In genomic region chr4:119814185-119815132, GRCm38 (mm10) we compare ENCODE assay signal across 8 mouse cellular contexts.
DNase-seq lines count a peak whose midpoint lies in the region; ATAC-seq lines count a peak whose summit lies in the region.

No protein-coding gene starts in this region.

- peak; percentile 47 to 79 for DNase-seq in adrenal gland, adult (ENCODE audit: inconsistent age in 2 of 2, low spot score in 1 of 2)
- DNase-seq in adrenal gland, adult 18-20 months (ENCODE audit: low spot score in 2 of 2) = no peak
- DNase-seq in brain, adult 2 months (ENCODE audit: low read depth, low spot score) = peak; percentile 89
- peak; percentile 79 for DNase-seq in forebrain, embryonic 14.5 days (ENCODE audit: low spot score)
- DNase-seq in B cell, adult 2 months = no peak

- H3K4me2 ChIP-seq in forebrain, embryonic 14.5 days (ENCODE audit: low read length) = peak overlapping the region; percentile 78
- peak overlapping the region; percentile 91 for H3K4me2 ChIP-seq in intestine, embryonic 15.5 days (replicated peaks)
- peak overlapping the region; percentile 74 for H3K4me2 ChIP-seq in limb, embryonic 12.5 days
- peak overlapping the region; percentile 76 for H3K4me2 ChIP-seq in neural tube, embryonic 13.5 days

- peaks cover 28% of the 10 kb centered on the region for H3K4me1 ChIP-seq in forebrain, embryonic 14.5 days (ENCODE audit: control insufficient read depth, insufficient read depth, low read length)
- H3K4me1 ChIP-seq in intestine, embryonic 15.5 days (replicated peaks) = peaks cover 20% of the 10 kb centered on the region; the same call in 1 of the 2 replicates
- peaks cover 15% of the 10 kb centered on the region for H3K4me1 ChIP-seq in limb, embryonic 12.5 days (replicated peaks)
- peaks cover 40% of the 10 kb centered on the region for H3K4me1 ChIP-seq in neural tube, embryonic 13.5 days (replicated peaks)

- peak overlapping the region; percentile 59 for H3K4me3 ChIP-seq in forebrain, embryonic 14.5 days (ENCODE audit: low read depth, low read length)
- peak overlapping the region; percentile 54 for H3K4me3 ChIP-seq in intestine, embryonic 15.5 days (replicated peaks)
- peak overlapping the region; percentile 47 for H3K4me3 ChIP-seq in limb, embryonic 12.5 days (replicated peaks)
- peak overlapping the region; percentile 64 for H3K4me3 ChIP-seq in neural tube, embryonic 13.5 days

- ATAC-seq in forebrain, embryonic 14.5 days = peak; percentile 51
- peak; percentile 56 for ATAC-seq in intestine, embryonic 15.5 days
- ATAC-seq in limb, embryonic 12.5 days (ENCODE audit: insufficient number of reproducible peaks, insufficient read depth, low FRiP score, low TSS enrichment, low read depth) = peak; percentile 37; the same call in 1 of the 2 replicates
- ATAC-seq in neural tube, embryonic 13.5 days (ENCODE audit: low read depth) = peak; percentile 74

- H3K36me3 ChIP-seq in forebrain, embryonic 14.5 days (ENCODE audit: control insufficient read depth, insufficient read depth, low read length) = no peaks in the 10 kb centered on the region
- no peaks in the 10 kb centered on the region for H3K36me3 ChIP-seq in intestine, embryonic 15.5 days
- H3K36me3 ChIP-seq in limb, embryonic 12.5 days = no peaks in the 10 kb centered on the region
- no peaks in the 10 kb centered on the region for H3K36me3 ChIP-seq in neural tube, embryonic 13.5 days

- H3K9ac ChIP-seq in forebrain, embryonic 14.5 days (ENCODE audit: low read length) = peak overlapping the region; percentile 81
- H3K9ac ChIP-seq in intestine, embryonic 15.5 days = peak overlapping the region; percentile 46; the same call in 1 of the 2 replicates
- H3K9ac ChIP-seq in limb, embryonic 12.5 days (replicated peaks) = peak overlapping the region; percentile 47
- H3K9ac ChIP-seq in neural tube, embryonic 13.5 days = peak overlapping the region; percentile 86

- under 1% methylated on average over 47 of the region's 47 CpGs for WGBS in forebrain, embryonic 14.5 days
- WGBS in intestine, embryonic 15.5 days = under 1% methylated on average over 47 of the region's 47 CpGs
- 3% methylated on average over 47 of the region's 47 CpGs for WGBS in limb, embryonic 12.5 days
- 1% methylated on average over 47 of the region's 47 CpGs for WGBS in neural tube, embryonic 13.5 days

- H3K27me3 ChIP-seq in forebrain, embryonic 14.5 days (replicated peaks; ENCODE audit: control insufficient read depth, insufficient read depth, low read length) = no peaks in the 10 kb centered on the region
- H3K27me3 ChIP-seq in intestine, embryonic 15.5 days (replicated peaks) = no peaks in the 10 kb centered on the region
- H3K27me3 ChIP-seq in limb, embryonic 12.5 days = peaks cover 61% of the 10 kb centered on the region
- peaks cover 20% of the 10 kb centered on the region; the same call in 1 of the 2 replicates for H3K27me3 ChIP-seq in neural tube, embryonic 13.5 days

- H3K27ac ChIP-seq in forebrain, embryonic 14.5 days (ENCODE audit: low read depth, low read length) = peak overlapping the region; percentile 84
- no peak overlapping the region; the same call in 1 of the 2 replicates for H3K27ac ChIP-seq in intestine, embryonic 15.5 days
- H3K27ac ChIP-seq in limb, embryonic 12.5 days = no peak overlapping the region
- peak overlapping the region; percentile 91 for H3K27ac ChIP-seq in neural tube, embryonic 13.5 days (replicated peaks)

- no peaks in the 10 kb centered on the region for H3K9me3 ChIP-seq in forebrain, embryonic 14.5 days (replicated peaks; ENCODE audit: control insufficient read depth, low read length)
- H3K9me3 ChIP-seq in intestine, embryonic 15.5 days = no peaks in the 10 kb centered on the region
- H3K9me3 ChIP-seq in limb, embryonic 12.5 days = no peaks in the 10 kb centered on the region
- H3K9me3 ChIP-seq in neural tube, embryonic 13.5 days = no peaks in the 10 kb centered on the region

Comparison
In these comparisons a context has a peak if more than half of its experiments do, and no peak if none do; other contexts are left out.
1. DNase-seq: peak in adrenal gland, adult (2 of 2), brain, adult 2 months (single experiment) and forebrain, embryonic 14.5 days (single experiment); none in adrenal gland, adult 18-20 months (0 of 2) and B cell, adult 2 months (0 of 2).
2. H3K27ac ChIP-seq: peak in forebrain, embryonic 14.5 days (single experiment) and neural tube, embryonic 13.5 days (single experiment); none in intestine, embryonic 15.5 days (single experiment) and limb, embryonic 12.5 days (single experiment).
3. Peak in every context shown above with its lines, with median percentiles within 50 percentile points of each other: ATAC-seq, H3K4me2 ChIP-seq, H3K4me3 ChIP-seq and H3K9ac ChIP-seq.